Mouse (Mus musculus) heart, adult 2 months (tissue): Measurements from ENCODE around the gene Akap5. TPM values are rescaled to one million over a fixed set of nuclear protein-coding genes. Genes with fewer than 3 reads are reported as not detected.
A peak's percentile ranks its signal among the peaks of the same experiment; 100 is the strongest.

ENCODE experiments used
- DNase-seq, 2 experiments: peaks; one replicate each; pipeline ENCODE4 v3.0.0; 2021
- H3K27ac ChIP-seq: fragments of 200-600 bp; 2 replicates; pipeline ENCODE4 v1.8.1; 2022
- H3K27me3 ChIP-seq: fragments of 200-500 bp; 2 replicates; pipeline ENCODE4 v1.6.1; 2012; ENCODE audit warnings: mild to moderate bottlenecking, low read length, inconsistent platforms, mixed read lengths; ENCODE audit not compliant: control insufficient read depth, insufficient read depth
- H3K36me3 ChIP-seq: fragments of 200-500 bp; 2 replicates; pipeline ENCODE4 v1.6.1; 2012; ENCODE audit warnings: low read length, inconsistent platforms; ENCODE audit not compliant: control insufficient read depth, insufficient read depth
- H3K4me1 ChIP-seq: fragments of 200-500 bp; 2 replicates; pipeline ENCODE4 v1.6.1; 2011; ENCODE audit warnings: low read length; ENCODE audit not compliant: control insufficient read depth, insufficient read depth
- H3K4me3 ChIP-seq: fragments of 200-600 bp; 2 replicates; pipeline ENCODE4 v1.8.1; 2022
- H3K79me2 ChIP-seq: fragments of 200-500 bp; replicated peaks from 2 replicates; pipeline ENCODE4 v1.6.1; 2012; ENCODE audit warnings: mild to moderate bottlenecking, inconsistent platforms, low read length, moderate library complexity, mixed read lengths; ENCODE audit not compliant: control insufficient read depth, insufficient read depth
- H3K9ac ChIP-seq: fragments of 200-500 bp; 2 replicates; pipeline ENCODE4 v1.6.1; 2012; ENCODE audit warnings: low read depth, mild to moderate bottlenecking, control low read depth, inconsistent platforms, low read length, mixed read lengths
- CTCF ChIP-seq: fragments of 200-600 bp; IDR thresholded peaks from 2 replicates; pipeline ENCODE4 v1.8.1; 2022; ENCODE audit warnings: antibody characterized with exemption, mild to moderate bottlenecking, moderate library complexity
- EP300 ChIP-seq: fragments of 200-500 bp; IDR thresholded peaks from 2 replicates; pipeline ENCODE4 v1.6.1; 2011; ENCODE audit warnings: low read depth, low read length, control low read depth; ENCODE audit not compliant: insufficient read depth
- POLR2A ChIP-seq: fragments of 200-500 bp; IDR thresholded peaks from 2 replicates; pipeline ENCODE4 v1.6.1; 2011; ENCODE audit warnings: mild to moderate bottlenecking, low read depth, low read length, control low read depth; ENCODE audit not compliant: insufficient read depth
- WGBS: fragments of 180-500 bp; shearing (Covaris S2); methylation state at CpG from one replicate; pipeline ENCODE4 v1.1.7; 2018; 5-methylcytosine and 5-hydroxymethylcytosine counted together
- intact Hi-C: fragments of 180-260 bp; cut with DNase I; formaldehyde crosslinking; loops from one replicate; pipeline ENCODE4 v1.15.1; 2025
- polyA plus RNA-seq: library from polyadenylated mRNA; depleted of rRNA; stranded (reverse); fragments of >200 nt; gene quantifications from 2 replicates; pipeline ENCODE4 v1.2.3, GENCODE M21; 2012
- total RNA-seq, 2 experiments: library from RNA; stranded (reverse); gene quantifications; 2 replicates each; pipeline ENCODE4 v1.2.3; 2021

The Akap5 gene
- total and polyA plus RNA-seq, 3 experiments = 1.0 to 1.7 (median 1.1) TPM

DNA sequence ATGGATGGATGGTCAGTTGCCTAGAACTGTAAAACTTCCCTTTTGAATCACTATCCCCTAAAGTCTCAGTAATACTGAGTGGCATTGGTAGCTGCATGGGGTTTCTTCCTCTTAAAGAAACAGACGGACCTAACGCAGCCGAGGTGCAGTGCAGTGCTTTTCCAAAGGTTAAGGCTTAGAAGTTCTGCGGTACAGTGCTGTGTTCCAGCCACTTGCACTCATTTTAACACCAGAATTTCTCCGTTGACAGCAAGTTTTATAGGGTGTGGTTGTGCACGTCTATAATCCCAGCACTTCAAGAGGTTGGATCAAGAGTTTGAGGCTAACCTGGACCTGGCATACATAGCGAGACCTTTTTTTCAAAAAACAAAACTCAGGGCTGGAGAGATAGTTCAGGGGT, 47.4 kb downstream of the Akap5 start:
- Histone ChIP-seq H3K36me3 (peaks cover 2% of the 10 kb centered on the region), H3K9ac (peak overlapping the region; percentile 8; the same call in 1 of the 2 replicates), H3K4me3 (no peak overlapping the region), H3K4me1 (peaks cover 15% of the 10 kb centered on the region), H3K27me3 (no peaks in the 10 kb centered on the region), H3K27ac (no peak overlapping the region), H3K79me2 (peaks cover 4% of the 10 kb centered on the region)
- TF ChIP-seq POLR2A (no peak), EP300 (no peak), CTCF (no peak)
- DNase-seq = no peak
- intact Hi-C loops = no loop called here
- WGBS = 35% methylated on average over 7 of the region's 7 CpGs

DNA sequence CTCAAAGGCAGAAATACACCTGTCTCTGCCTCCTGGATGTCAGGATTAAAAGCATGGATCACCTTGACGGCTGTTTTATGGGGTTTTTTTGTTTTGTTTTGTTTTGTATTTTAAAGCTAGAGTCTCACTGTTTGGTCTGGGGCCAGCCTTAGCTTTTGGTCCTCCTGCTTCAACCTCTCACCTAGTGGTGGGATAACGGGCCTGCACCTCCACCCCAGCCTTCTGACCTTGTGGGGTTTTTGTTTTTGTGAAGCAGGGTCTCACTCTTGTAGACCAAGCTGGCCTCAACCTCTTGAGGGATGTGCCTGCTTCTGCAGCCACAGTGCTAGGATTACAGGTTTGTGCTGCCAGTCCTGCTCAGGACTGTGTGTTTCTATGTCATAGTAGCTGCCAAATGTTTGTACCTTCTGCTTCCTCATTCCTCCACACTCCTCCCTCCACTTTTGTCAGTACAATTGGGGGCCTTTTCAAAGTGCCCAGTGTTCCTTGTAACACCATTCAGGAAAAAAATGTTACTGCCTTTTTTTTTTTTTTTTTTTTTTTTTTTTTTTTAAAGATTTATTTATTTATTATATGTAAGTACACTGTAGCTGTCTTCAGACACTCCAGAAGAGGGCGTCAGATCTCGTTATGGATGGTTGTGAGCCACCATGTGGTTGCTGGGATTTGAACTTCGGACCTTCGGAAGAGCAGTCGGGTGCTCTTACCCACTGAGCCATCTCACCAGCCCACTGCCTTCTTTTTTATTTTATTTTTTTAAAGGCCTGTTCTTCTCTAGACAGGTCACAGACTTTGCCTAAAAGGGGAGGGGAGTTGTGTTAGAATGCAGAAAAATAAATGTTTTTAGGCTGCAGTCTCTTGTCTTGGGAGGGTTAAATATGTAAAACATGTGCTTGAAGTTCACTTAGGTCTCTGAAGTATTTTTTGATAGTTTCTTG, 48.5 kb downstream of the Akap5 start:
- no peak overlapping the region for H3K4me3 ChIP-seq
- intact Hi-C loops = no loop called here
- H3K9ac ChIP-seq = 0 out of 2 replicates have a peak overlapping the region, but pooled peaks have one; percentile 2
- H3K36me3 ChIP-seq = peaks cover 2% of the 10 kb centered on the region
- TF ChIP-seq CTCF (peak; percentile 33), EP300 (no peak)
- DNase-seq = no peak
- WGBS = 78% methylated on average over 5 of the region's 7 CpGs
- peaks cover 10% of the 10 kb centered on the region for H3K79me2 ChIP-seq
- peaks cover 13% of the 10 kb centered on the region for H3K4me1 ChIP-seq
- no peak overlapping the region for H3K27ac ChIP-seq
- no peaks in the 10 kb centered on the region for H3K27me3 ChIP-seq

DNA sequence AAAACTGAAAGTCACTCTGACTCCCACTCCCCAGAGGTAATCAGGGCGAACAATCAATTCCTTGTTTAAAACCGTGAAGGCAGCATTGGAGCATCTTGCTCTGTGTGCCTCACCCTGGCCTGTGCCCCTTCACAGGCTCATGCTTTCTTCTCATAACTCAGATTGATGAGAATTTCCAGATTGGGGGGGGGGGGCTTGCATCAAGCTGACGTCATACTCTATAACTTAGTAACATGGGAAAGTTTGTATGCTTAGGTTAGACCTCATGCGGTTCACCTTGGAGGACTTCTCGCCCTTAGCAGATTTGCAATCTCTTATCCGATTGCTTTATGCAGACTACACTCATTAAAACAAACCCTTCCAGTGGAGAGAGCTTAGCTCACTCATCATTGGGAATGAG, 49.3 kb downstream of the Akap5 start:
- no peak overlapping the region for H3K4me3 ChIP-seq
- H3K4me1 ChIP-seq = peaks cover 10% of the 10 kb centered on the region
- no peak overlapping the region for H3K9ac ChIP-seq
- peaks cover 2% of the 10 kb centered on the region for H3K36me3 ChIP-seq
- TF ChIP-seq CTCF (no peak), EP300 (no peak), POLR2A (no peak)
- no peak overlapping the region for H3K27ac ChIP-seq
- no peaks in the 10 kb centered on the region for H3K27me3 ChIP-seq
- intact Hi-C loops = no loop called here
- WGBS = 67% methylated on average over 6 of the region's 6 CpGs
- peaks cover 11% of the 10 kb centered on the region for H3K79me2 ChIP-seq
- DNase-seq = no peak

DNA sequence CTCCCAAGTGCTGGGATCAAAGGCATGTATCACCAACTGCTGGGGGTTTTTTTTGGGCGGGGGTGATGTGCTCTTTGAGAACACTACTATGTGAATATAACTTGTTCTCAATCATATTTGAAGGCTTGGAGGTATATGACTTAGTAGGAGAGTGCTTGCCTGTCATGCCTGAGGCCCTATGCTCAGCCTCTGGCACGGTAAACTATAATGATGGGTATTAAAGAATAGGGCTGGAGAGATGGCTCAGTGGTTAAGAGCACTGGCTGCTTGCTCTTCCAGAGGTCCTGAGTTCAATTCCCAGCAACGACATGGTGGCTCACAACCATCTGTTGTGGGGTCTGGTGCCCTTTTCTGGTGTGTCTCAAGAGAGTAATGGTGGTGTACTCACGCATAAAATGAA, 50.2 kb downstream of the Akap5 start:
- H3K4me3 ChIP-seq = no peak overlapping the region
- H3K4me1 ChIP-seq = peaks cover 10% of the 10 kb centered on the region
- intact Hi-C loops = no loop called here
- H3K79me2 ChIP-seq = peaks cover 11% of the 10 kb centered on the region
- DNase-seq = no peak
- H3K27ac ChIP-seq = no peak overlapping the region
- H3K9ac ChIP-seq = no peak overlapping the region
- WGBS = 76% methylated on average over 4 of the region's 4 CpGs
- TF ChIP-seq POLR2A = no peak
- TF ChIP-seq EP300 = no peak
- TF ChIP-seq CTCF = no peak
- peaks cover 2% of the 10 kb centered on the region for H3K36me3 ChIP-seq
- H3K27me3 ChIP-seq = no peaks in the 10 kb centered on the region

DNA sequence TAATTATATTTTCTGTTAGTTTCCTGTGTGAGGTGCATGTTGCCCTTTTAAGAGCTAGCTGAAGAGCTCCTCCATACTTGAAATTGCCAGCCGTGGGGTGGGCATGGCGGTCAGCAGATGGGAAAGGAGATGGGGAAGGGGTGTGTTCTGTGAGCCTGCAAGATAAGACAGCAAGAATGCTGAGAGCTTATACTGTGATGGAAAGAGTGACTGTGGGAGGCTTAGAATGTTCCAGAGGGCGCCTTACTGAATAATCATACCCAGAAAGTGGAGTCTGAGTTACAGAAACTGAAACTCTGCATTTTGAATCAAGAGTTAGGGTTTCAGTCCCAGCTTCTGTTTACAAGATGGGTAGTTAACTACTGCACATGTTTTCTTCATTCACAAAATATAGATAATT, 50.8 kb downstream of the Akap5 start:
- Histone ChIP-seq H3K27ac (no peak overlapping the region), H3K27me3 (no peaks in the 10 kb centered on the region), H3K79me2 (peaks cover 11% of the 10 kb centered on the region), H3K4me3 (no peak overlapping the region), H3K9ac (no peak overlapping the region), H3K36me3 (peaks cover 2% of the 10 kb centered on the region), H3K4me1 (peaks cover 10% of the 10 kb centered on the region)
- intact Hi-C loops = no loop called here
- 77% methylated on average over 3 of the region's 3 CpGs for WGBS
- DNase-seq = no peak
- TF ChIP-seq CTCF = no peak
- TF ChIP-seq EP300 = no peak
- TF ChIP-seq POLR2A = no peak

DNA sequence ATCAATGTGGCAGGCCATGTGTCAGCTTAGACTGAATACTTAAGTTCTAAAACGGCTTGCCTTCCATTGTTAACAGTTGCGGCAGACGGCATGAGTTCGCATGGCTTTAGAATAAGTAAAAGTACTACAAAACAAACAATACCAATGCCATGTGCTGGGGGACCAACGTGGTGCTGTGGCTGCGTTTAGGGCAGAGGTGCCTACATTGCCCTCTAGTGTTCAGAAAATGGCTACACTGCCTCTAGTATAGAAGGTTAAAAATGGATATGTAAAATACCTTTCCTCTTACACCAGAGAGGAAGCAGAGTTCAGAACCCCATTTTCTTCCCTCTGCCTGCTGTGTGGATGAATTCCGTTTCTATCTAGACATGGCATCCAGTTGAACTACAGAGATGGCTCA, 52.0 kb downstream of the Akap5 start:
- Histone ChIP-seq H3K9ac (no peak overlapping the region), H3K79me2 (peaks cover 12% of the 10 kb centered on the region), H3K27me3 (no peaks in the 10 kb centered on the region), H3K36me3 (peaks cover 2% of the 10 kb centered on the region), H3K27ac (no peak overlapping the region), H3K4me3 (no peak overlapping the region), H3K4me1 (peaks cover 10% of the 10 kb centered on the region)
- 46% methylated on average over 7 of the region's 7 CpGs for WGBS
- intact Hi-C loops = no loop called here
- no peak for TF ChIP-seq EP300
- peak; percentile 80 for TF ChIP-seq CTCF
- DNase-seq = peak in 1 of 2 experiments; percentile 21
